Mouse (Mus musculus) G1E (cell line): ENCODE measurements around the gene Safb2.
"Not testable (repeated sequence)": the region's sequence is repeated elsewhere in the genome, so short reads cannot be mapped to it uniquely, and the experiment has no call there.

ENCODE experiments used
- CTCF ChIP-seq: IDR thresholded peaks from 2 replicates; pipeline ENCODE4 v1.5.1; 2012; ENCODE audit warnings: low read depth, low read length, inconsistent platforms, mixed read lengths
- GATA1 ChIP-seq: IDR thresholded peaks from 2 replicates; pipeline ENCODE4 v1.6.1; 2012; ENCODE audit warnings: borderline replicate concordance, low read length, inconsistent platforms, mixed read lengths
- GATA2 ChIP-seq: IDR thresholded peaks from 2 replicates; pipeline ENCODE4 v1.6.1; 2012; ENCODE audit warnings: low read depth, low read length, inconsistent platforms, borderline replicate concordance
- POLR2AphosphoS5 ChIP-seq: IDR thresholded peaks from 2 replicates; pipeline ENCODE4 v1.6.1; 2012; ENCODE audit warnings: low read depth, low read length, inconsistent platforms; ENCODE audit not compliant: insufficient replicate concordance
- TAL1 ChIP-seq: conservative IDR thresholded peaks from 2 replicates; pipeline ENCODE4 v1.6.1; 2012; ENCODE audit warnings: low read depth, low read length, inconsistent platforms, mixed read lengths

- TF ChIP-seq GATA1, CTCF, TAL1, POLR2AphosphoS5, GATA2: not testable (repeated sequence)
Observed at GRCm38 (mm10) chr17:56612565-56612939, 28.2 kb upstream of the Safb2 start.
